Mouse (Mus musculus) CH12.LX (cell line): ENCODE data around the gene A530084C06Rik.

Experiments used
- EP300 ChIP-seq: IDR thresholded peaks from 2 replicates; pipeline ENCODE4 v1.6.1; 2011; ENCODE audit warnings: low read length, improper control_type of control experiment
- MAFK ChIP-seq: IDR thresholded peaks from 2 replicates; pipeline ENCODE4 v1.6.1; 2011; ENCODE audit warnings: low read length, improper control_type of control experiment; ENCODE audit not compliant: insufficient replicate concordance
- MAX ChIP-seq: IDR thresholded peaks from 2 replicates; pipeline ENCODE4 v1.6.1; 2011; ENCODE audit warnings: low read length, improper control_type of control experiment
- RAD21 ChIP-seq: IDR thresholded peaks from 2 replicates; pipeline ENCODE4 v1.6.1; 2011; ENCODE audit warnings: low read depth, mild to moderate bottlenecking, low read length, improper control_type of control experiment, moderate library complexity
- ZC3H11A ChIP-seq: IDR thresholded peaks from 2 replicates; pipeline ENCODE4 v1.6.1; 2012; ENCODE audit warnings: low read depth, mild to moderate bottlenecking, inconsistent platforms, low read length, improper control_type of control experiment
- ZKSCAN1 ChIP-seq: IDR thresholded peaks from 2 replicates; pipeline ENCODE4 v1.6.1; 2012; ENCODE audit warnings: low read depth, inconsistent platforms, low read length, improper control_type of control experiment, borderline replicate concordance
- ZNF384 ChIP-seq: IDR thresholded peaks from 2 replicates; pipeline ENCODE4 v1.6.1; 2012; ENCODE audit warnings: low read depth, low read length, improper control_type of control experiment, inconsistent platforms

DNA sequence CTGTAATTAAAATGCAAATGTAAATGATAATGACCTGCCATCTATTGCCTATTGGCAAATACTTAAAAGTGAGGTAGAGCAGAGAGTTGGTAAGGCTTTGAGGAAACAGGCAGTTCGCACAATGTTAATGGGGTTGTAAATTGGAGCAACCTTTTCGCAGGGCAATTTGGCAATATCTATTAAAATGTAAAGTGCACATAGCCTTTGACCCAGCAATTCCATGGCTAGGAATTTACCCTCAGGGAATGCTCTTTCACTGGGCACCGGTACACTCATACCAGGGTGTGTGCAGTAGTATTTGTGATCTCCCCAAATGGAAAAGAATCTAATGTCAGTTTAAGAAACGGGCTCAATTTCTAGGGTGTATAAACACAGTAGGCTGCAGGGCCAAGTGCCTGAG is 17.6 kb upstream of the A530084C06Rik start:
- TF ChIP-seq RAD21 (no peak), ZKSCAN1 (no peak), MAX (no peak), ZC3H11A (no peak), MAFK (no peak), ZNF384 (no peak), EP300 (no peak)
